Mouse (Mus musculus): ENCODE data around the gene Rtn4ip1.
"Not testable (repeated sequence)": the region's sequence is repeated elsewhere in the genome, so short reads cannot be mapped to it uniquely, and the experiment has no call there.

Rtn4ip1 gene

GRCm38 (mm10) chr10:43928596-43928995 is 27.0 kb downstream of the Rtn4ip1 start:
- no peak for DNase-seq (ENCODE audit: low spot score in 2 of 2)

DNA sequence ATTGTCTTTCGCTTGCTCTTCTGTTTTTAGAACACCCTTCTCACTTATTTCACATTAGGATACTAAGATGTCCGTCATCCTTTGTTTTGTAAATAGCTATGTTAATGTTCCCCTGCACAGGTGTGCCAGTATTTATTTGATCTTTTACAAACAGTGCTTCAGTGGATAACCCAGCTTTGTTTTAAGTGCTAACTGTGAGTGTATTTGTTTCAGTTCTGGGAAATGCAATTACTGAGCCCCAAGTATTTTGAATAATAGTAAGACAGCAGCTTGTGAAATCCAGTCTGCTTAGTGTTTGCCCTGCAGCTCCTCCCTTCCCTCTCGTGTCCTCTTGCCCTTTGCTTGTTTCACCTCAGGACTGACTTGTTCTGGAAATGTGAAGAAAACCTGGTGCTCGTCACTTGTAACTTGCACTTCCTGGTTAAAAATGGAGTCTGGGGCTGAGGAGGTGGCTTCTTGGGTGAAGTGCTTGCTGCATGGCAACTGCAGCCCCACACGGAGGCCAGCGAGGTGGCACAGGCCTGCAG is 37.6 kb downstream of the Rtn4ip1 start:
- no peak for DNase-seq (ENCODE audit: low spot score in 2 of 2)

DNA sequence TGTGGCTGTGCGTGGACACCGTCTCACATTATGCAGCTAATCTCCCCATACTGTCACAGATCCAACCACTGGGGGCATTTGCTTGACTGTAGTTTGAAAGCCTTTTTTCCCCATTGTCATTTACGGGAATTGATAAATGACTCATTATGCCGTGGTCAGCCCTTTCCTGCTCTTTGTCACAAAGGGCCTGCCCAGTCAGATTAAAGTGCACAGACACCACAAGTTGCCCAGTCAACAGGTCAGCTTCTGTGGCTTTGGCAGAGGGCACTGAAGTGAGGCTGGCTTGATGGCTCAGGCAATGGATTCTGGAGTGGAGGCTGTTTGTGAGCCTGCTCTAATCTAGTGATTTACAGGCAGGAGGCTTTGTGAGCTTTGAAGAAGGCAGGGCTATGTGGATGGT is 42.1 kb downstream of the Rtn4ip1 start:
- no peak for DNase-seq (ENCODE audit: low spot score in 2 of 2)

DNA sequence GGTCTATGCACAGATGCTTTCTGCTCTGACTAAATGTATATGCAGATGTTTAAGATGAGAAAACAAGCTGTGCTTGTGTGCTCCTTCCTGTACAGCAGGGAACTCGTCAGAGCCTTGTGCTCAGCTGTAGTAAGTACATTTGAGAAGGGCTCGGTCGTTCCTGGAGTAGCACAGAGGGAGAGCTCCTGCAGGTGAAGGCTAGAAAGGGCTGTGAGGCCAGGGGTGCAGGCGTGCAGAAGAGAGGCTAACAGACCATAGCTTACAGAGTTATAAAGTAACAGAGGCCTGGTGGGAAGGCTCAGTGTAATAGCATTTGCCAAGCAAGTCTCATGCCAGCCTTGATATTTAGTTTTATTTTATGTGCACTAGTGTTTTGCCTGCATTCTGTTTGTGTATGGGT is 43.8 kb downstream of the Rtn4ip1 start:
- DNase-seq (ENCODE audit: low spot score in 2 of 2) = no peak

GRCm38 (mm10) chr10:43953942-43954341 is 52.3 kb downstream of the Rtn4ip1 start:
- peak; percentile 10 to 12 for DNase-seq (ENCODE audit: low spot score in 2 of 2)

DNA sequence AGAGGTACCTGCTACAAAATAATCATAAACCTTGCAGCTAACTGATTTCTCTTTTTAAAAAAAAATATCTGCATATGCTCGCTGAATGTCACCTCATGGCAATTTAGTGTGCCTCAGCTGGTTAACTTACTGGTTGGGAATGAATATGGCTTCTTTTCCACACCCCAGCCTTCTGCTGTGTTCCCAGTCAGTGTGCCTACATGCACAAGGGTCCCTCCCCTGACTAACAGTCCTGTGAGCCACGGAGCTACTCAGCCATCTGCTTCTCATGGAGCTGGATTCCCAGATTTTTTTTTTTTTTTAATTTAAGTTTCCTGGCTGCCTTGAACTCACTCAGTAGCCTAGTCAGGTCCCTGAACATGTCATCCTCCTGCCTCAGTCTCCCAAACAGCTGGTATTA is 63.3 kb downstream of the Rtn4ip1 start:
- DNase-seq (ENCODE audit: low spot score in 2 of 2) = no peak

DNA sequence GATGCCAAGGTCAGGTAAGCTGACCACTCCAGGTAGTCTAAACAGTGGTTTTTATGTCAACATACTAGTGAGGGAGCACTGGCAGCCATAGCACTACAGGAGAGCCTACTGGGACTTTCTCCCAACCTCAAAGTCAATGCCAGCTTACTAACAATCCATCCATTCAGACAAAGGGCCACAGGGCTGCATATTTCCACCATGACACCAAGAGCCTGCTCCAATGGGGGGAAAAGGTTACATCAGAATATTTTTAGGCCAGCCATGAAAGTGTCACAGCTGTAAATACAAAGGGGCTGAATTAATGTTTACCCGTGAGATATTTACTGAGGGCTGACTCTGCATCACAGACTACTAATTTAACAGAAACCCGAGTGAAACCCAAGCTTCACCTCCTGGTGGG is 71.6 kb downstream of the Rtn4ip1 start:
- no peak for DNase-seq (ENCODE audit: low spot score in 2 of 2)

DNA sequence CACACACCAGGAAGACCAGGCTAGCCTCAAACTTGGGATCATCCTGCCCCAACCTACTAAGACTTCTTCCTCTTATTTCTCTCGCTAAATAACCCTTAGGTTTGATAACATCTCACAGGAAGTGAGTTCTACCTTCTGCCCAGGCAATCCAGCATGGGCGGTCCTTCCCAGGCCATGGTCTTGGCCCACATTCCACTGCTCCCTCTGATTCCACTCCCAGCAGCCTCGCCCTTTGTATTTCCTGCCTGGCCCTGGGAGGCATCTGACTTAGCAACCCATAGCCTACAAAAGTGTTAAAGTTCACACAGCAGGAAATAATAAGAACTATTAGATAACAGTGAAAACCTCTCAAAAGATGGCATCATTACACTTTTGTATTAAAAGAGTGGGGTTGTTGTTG is 75.7 kb downstream of the Rtn4ip1 start:
- peak; percentile 62 to 74 for DNase-seq (ENCODE audit: low spot score in 2 of 2)

DNA sequence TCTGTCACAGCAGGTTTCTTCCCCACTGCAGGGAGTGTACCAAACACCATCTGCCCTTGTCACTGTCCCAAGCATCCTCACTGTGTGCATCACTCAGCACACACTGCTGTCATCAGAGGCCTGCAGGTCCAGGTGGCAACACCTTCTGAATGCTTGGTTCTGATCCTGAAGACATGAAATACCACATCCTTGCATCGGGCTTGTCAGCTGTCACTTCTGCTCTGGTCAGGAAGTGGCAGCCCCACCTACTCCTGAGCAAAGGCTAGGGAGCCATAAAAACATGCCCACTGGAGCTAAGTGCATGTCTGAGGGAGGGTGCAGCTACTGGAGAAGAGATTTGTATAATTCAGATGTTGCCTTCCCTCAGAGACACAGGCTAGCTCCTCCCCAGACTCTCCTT is 78.5 kb downstream of the Rtn4ip1 start:
- no peak for DNase-seq (ENCODE audit: low spot score in 2 of 2)

DNA sequence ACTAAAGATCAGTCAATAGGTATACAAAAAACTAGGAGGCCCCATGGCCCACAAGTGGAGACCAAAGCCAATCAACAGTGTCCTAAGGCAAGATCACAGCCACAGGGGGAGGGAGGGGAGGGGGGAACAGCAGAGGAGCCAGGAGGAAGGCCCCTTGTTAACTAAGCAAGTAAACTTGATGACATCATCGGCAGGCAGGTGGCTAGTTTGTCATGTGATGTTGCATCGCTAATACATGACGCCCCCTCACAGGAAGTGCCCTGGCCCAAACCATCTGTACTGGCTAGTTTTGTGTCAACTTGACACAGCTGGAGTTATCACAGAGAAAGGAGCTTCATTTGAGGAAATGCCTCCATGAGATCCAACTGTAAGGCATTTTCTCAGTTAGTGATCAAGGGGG is 79.1 kb downstream of the Rtn4ip1 start:
- not testable (repeated sequence) for DNase-seq (ENCODE audit: low spot score in 2 of 2)

DNA sequence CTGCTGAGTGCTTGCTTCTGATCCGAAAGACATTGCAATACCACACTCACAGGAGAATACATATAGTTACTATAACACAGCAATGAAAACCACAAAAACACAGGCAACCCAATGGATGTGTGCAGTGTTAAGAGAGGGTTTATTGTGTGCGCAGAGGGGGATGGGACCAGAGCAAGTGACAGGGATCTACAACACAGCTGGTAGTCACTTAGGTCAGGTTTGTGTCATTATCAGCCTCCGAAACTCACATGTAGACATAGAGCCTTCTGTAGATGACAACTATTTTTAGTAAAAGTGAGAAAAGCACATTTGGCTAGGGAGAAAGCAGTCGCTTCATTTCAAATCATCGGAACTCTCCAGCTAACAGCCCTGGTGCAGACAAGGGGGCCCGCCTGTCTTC is 80.9 kb downstream of the Rtn4ip1 start:
- no peak for DNase-seq (ENCODE audit: low spot score in 2 of 2)

DNA sequence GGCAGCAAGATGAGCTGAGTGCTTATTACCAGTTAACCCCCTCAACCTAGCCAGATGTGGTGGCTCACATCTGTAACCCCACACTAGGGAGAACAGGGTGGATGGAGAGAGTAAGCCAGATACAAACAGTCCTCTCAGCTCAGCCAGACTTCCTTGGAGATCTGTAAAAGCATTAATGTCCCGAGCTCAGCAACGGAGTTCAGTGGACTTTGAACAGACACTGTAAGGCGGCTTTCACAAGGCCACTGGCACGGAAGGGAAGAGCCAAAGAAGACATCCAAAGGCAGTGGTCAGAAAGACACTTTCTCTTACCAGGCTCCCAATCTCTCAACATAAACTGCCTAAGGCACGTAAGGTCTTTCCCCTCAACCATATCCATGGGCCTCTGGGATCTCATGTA is 81.6 kb downstream of the Rtn4ip1 start:
- no peak for DNase-seq (ENCODE audit: low spot score in 2 of 2)

DNA sequence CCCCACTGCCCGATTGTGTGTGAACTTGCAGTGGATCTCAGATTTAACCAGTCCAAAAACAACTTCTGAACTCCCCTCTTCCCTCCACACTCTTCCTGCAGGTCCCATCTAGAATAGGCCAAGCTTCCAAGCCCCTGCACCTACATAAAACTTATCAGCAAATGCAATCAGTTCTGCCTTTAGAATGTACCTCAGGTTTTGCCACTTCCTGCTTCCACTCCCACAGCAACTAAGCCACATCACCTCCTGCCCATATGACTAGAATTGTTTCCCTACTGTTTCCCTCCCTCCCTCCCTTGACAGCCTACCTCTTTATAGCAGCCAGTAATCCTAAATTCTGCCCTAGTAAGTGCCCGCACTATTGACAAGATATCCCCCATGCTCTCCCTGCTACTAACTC is 82.3 kb downstream of the Rtn4ip1 start:
- no peak for DNase-seq (ENCODE audit: low spot score in 2 of 2)

- no peak for DNase-seq (ENCODE audit: low spot score in 2 of 2)
Measured at GRCm38 (mm10) chr10:43991268-43991667, 89.7 kb downstream of the Rtn4ip1 start.

- DNase-seq (ENCODE audit: low spot score in 2 of 2) = no peak
Measured at GRCm38 (mm10) chr10:43992506-43992905, 90.9 kb downstream of the Rtn4ip1 start.

GRCm38 (mm10) chr10:43993198-43993597 is 91.6 kb downstream of the Rtn4ip1 start:
- DNase-seq (ENCODE audit: low spot score in 2 of 2) = no peak

GRCm38 (mm10) chr10:43995858-43996650 is 94.4 kb downstream of the Rtn4ip1 start:
- DNase-seq (ENCODE audit: low spot score in 2 of 2) = peak in 1 of 2 experiments; percentile 18

GRCm38 (mm10) chr10:43997276-43997675 is 95.7 kb downstream of the Rtn4ip1 start:
- DNase-seq (ENCODE audit: low spot score in 2 of 2) = no peak

- DNase-seq (ENCODE audit: low spot score in 2 of 2) = no peak
Measured at GRCm38 (mm10) chr10:43998023-43998422, 96.4 kb downstream of the Rtn4ip1 start.

GRCm38 (mm10) chr10:43998503-43999082 is 97.0 kb downstream of the Rtn4ip1 start:
- DNase-seq (ENCODE audit: low spot score in 2 of 2) = no peak

DNA sequence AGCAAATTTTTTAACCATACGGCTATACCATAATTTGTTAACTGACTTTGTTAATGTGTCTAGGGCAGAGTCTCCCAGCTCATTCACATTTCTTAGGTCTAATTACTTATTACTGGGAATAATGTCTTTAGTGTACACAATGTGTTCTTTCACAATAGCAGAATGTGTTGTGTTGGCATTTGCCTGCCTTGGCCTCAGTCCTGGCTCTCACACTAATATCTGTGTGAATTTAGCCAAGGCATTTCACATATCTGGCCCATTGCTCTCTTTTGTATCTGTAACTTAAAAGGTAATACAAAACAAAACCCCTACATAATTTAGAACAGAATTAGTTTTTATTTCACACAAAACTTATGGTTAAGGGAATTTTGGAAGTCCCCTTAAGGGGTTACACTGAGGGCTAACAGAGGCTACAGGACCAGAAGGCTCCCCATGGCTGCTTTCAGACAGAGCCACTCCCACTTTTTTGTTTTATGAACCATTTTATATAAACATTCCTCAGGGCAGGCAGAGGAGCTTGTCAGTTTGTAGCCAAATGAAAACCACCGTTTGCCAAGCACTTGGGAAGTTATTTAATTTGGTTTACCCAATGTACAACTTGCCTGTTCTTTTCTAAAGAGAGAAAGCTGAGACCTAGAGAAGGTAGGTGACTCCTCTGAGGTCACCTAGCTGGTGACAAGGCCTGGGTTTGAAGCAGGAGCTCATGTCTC is 98.7 kb downstream of the Rtn4ip1 start:
- DNase-seq (ENCODE audit: low spot score in 2 of 2) = no peak
